Mouse (Mus musculus): ENCODE results near the gene Kif27.

GRCm38 (mm10) chr13:58302421-58303145 lies 56.3 kb downstream of the Kif27 start:
- TF ChIP-seq CTCF (IDR thresholded peaks at IDR 0.05; ENCODE audit: low read depth) = no peak
- no peak for TF ChIP-seq EP300 (IDR thresholded peaks at IDR 0.05; ENCODE audit: low read depth)

Data from liver, embryonic 14.5 days (tissue).